Mouse (Mus musculus) lung, postnatal 0 days (tissue): Measurements from ENCODE around the gene Ms4a6b.

Experiments used
- CTCF ChIP-seq: IDR thresholded peaks from 2 replicates; pipeline ENCODE4 v1.5.1; 2016; ENCODE audit warnings: antibody characterized with exemption, mild to moderate bottlenecking
- EP300 ChIP-seq: IDR thresholded peaks from 2 replicates; pipeline ENCODE4 v1.6.1; 2016; ENCODE audit warnings: antibody characterized with exemption, mild to moderate bottlenecking, control low read depth

DNA sequence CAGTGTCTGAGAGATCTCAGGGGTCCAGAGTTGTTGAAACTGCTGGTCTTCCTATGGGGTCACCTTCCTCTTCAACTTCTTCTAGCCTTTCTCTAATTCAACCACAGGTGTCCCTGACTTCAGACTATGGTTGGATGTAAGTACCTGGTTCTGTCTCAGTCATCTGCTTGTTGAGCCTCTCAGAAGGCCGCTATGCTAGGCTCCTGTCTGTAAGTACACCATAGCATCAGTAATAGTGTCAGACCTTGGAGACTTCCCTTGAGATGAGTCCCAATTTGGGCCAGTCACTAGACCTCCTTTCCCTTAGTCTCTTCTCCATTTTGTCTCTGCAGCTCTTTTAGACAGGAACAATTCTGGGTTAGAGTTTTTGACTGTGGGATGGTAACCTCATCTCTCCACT, 23.6 kb upstream of the Ms4a6b start:
- TF ChIP-seq CTCF (no peak), EP300 (no peak)
